Mouse (Mus musculus) layer of hippocampus, adult 8-10 months (tissue): ENCODE results near the gene Thumpd1. TPM values are rescaled to one million over a fixed set of nuclear protein-coding genes. Genes with fewer than 3 reads are reported as not detected.

ENCODE experiments used
- DNase-seq, 2 experiments: peaks; one replicate each; pipeline ENCODE4 v3.0.0; 2022; ENCODE audit warnings: low spot score in 2 of 2
- total RNA-seq, 4 experiments: library from RNA; stranded (reverse); gene quantifications; 2 replicates each; pipeline ENCODE4 v1.2.4; 2022

Thumpd1 gene
- total RNA-seq, 4 experiments from 2014 or later: 45.8 to 52.3 (median 50.7) TPM

DNA sequence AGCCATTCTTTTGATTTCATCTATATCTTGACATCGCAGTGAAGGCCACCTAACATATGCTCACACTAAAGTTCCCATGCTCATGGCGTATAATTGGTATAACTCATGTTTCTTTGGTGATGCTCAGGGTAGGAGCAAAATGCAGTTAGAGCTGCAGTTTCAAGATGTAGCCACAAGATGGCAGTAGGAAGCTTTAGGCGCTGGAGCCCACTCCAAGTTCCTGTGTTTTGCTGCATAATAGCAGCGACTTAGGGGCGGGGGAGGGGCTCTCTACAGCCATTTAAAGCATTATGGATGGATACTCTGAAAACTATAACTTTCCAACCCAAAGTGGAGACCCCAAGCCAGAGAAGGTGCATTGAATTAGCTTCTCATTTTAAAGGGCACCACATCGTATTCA is 47.1 kb downstream of the Thumpd1 start:
- peak; percentile 17 to 48 for DNase-seq

DNA sequence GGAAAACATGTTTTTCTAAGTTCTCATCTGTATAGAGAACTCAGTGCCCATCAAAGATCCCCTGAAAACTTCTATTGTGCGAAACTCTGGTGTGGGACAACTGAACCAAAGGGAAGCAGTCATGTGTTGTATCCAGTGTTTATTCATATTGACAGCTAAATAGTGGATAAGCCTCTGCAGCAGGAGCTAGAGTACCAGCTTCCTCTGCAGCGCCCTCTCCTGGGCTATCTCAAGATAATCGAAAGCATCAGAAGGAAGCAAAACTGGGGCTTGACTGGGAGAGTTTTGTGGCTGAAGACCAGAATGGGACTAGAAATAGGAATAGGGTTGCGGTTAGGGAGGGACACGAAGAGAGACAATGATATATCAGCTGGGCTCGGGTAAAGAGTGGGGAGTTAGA is 49.7 kb downstream of the Thumpd1 start:
- peak in 1 of 2 experiments; percentile 20 for DNase-seq

- no peak for DNase-seq
Observed at GRCm38 (mm10) chr7:119670395-119670794, 50.2 kb downstream of the Thumpd1 start.

DNA sequence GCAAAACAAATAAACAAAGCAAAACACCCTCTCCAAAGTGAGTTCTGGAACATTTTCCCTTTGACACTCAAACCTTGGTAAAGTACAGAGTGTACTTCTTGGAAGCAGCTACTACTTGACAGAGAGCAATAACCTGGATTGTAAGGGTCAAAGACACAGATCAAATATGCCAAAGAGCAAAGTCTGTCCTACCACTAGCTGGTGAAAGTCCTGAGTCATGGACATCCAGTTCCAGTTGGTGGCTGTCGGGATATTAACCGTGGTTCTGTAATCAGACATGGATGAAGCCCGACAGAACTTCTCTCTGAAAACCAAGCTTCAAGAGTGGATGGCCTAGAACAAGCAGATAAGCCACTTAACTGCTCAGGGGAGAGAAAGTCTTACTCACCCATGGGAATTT is 52.7 kb downstream of the Thumpd1 start:
- no peak for DNase-seq

Other genes starting within 250 kb of the Thumpd1 start
- gene Umod, start 241.5 kb downstream of the Thumpd1 start, total RNA-seq: not detected
- gene Acsm5, start 201.3 kb downstream of the Thumpd1 start, total RNA-seq: 1 to 10 TPM in 2 of 4 experiments, under 1 TPM in 2; 0.50 to 1.3 (median 1.1) TPM
- gene Pdilt, start 197.3 kb downstream of the Thumpd1 start, total RNA-seq: under 1 TPM in 1 of 4 experiments, not detected in 3; 0.55 TPM
- not detected for gene Acsm2, start 166.5 kb downstream of the Thumpd1 start, total RNA-seq
- gene Acsm1, start 113.8 kb downstream of the Thumpd1 start, total RNA-seq: not detected
- not detected for gene Acsm4, start 30.8 kb downstream of the Thumpd1 start, total RNA-seq
- not detected for gene Acsm3, start 40.1 kb upstream of the Thumpd1 start, total RNA-seq
- 1 to 10 TPM in 3 of 4 experiments, under 1 TPM in 1; 0.60 to 2.1 (median 1.7) TPM for gene Rexo5, start 73.2 kb upstream of the Thumpd1 start, total RNA-seq
- gene Eri2, start 73.3 kb upstream of the Thumpd1 start, total RNA-seq: 10 to 100 TPM in 1 of 4 experiments, 1 to 10 TPM in 3; 6.8 to 10.8 (median 8.9) TPM
- 10 to 100 TPM; 10.6 to 13.4 (median 10.9) TPM for gene Lyrm1, start 175.1 kb upstream of the Thumpd1 start, total RNA-seq
- 10 to 100 TPM; 19.6 to 42.2 (median 25.1) TPM for gene Dcun1d3, start 175.5 kb upstream of the Thumpd1 start, total RNA-seq